Mouse (Mus musculus): Measurements from ENCODE around the gene Prkag2. TPM values are rescaled to one million over a fixed set of nuclear protein-coding genes. Genes with fewer than 3 reads are reported as not detected.
"Not testable (repeated sequence)": the region's sequence is repeated elsewhere in the genome, so short reads cannot be mapped to it uniquely, and the experiment has no call there.

Gene Prkag2
- polyA plus RNA-seq, 1 experiment from 2014 or later: 24.4 TPM

DNA sequence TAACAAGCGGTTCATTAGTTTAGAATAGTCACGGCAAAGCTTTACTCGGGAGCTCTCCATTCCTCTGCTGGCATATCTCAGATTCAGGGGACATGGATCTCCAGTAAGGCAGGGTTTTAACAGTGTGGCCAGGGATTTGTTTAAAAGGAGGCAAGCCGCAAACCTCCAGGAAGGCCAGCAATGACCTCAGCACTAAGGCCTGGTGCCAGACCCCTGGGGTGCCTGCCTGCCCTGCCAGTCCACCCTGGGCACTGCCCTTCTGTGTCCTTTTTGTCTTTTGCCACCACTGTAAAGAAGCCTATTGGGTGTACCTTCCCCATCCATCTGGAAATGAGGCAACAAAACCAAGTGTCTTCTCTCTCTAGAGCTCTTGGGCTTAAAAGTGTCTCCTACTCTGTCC, 226.3 kb downstream of the Prkag2 start:
- WGBS: 91% methylated on average over 4 of the region's 4 CpGs
- H3K4me1 ChIP-seq: 0 out of 2 replicates have a peak, but pooled peaks cover 10% of the 10 kb centered on the region
- H3K27me3 ChIP-seq: no peaks in the 10 kb centered on the region
- H3K4me2 ChIP-seq: no peak overlapping the region
- peaks cover 35% of the 10 kb centered on the region for H3K36me3 ChIP-seq
- ATAC-seq (ENCODE audit: insufficient number of reproducible peaks, insufficient read depth, low FRiP score, low TSS enrichment, low read depth): no peak
- H3K4me3 ChIP-seq: no peak overlapping the region
- no peaks in the 10 kb centered on the region for H3K9me3 ChIP-seq
- H3K27ac ChIP-seq: no peak overlapping the region
- no peak overlapping the region for H3K9ac ChIP-seq

DNA sequence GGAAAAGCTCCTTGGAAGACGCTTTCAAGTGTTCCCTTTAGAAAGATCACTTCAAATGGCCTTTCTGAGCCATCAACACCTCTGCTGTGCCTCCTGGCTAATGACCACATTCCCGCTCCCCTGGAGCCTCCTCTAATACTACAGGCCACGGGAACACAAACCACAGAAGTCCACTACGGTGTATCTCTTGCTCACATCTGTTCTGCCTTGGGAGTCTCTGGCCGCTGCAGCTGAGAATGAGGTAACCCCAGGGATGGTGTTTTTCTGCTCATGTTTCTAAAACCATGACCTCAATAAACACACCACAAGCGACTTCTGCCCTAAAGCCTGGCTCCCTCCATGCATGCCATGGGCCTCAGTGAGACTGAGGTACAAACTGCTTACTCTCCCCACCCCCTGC, 227.2 kb downstream of the Prkag2 start:
- Histone ChIP-seq H3K36me3 (peaks cover 28% of the 10 kb centered on the region), H3K4me2 (no peak overlapping the region), H3K27me3 (no peaks in the 10 kb centered on the region), H3K4me1 (0 out of 2 replicates have a peak, but pooled peaks cover 7% of the 10 kb centered on the region), H3K9me3 (no peaks in the 10 kb centered on the region), H3K27ac (no peak overlapping the region), H3K9ac (no peak overlapping the region), H3K4me3 (no peak overlapping the region)
- 64% methylated on average over 6 of the region's 6 CpGs for WGBS
- no peak for ATAC-seq (ENCODE audit: insufficient number of reproducible peaks, insufficient read depth, low FRiP score, low TSS enrichment, low read depth)

DNA sequence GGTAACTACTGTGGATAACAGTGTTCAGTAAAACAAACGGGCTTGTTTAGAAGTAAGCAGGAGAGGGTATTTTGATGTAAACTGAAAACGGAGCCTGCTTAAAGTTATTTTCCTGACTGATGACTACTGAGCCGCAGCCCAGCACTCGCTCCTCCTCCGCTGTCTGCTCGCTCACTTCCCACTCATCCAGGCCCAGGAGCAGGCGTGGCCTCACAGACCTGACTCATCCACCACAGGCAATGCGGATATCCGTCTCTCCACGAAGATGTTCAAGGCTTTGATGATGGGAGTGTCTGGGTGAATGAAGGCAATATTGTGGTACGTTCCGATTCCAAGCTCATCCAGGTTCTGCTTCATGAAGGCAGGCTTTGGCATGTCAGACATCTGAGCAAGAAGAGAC, 229.2 kb downstream of the Prkag2 start:
- H3K27ac ChIP-seq: no peak overlapping the region
- no peak for ATAC-seq (ENCODE audit: insufficient number of reproducible peaks, insufficient read depth, low FRiP score, low TSS enrichment, low read depth)
- H3K9ac ChIP-seq: no peak overlapping the region
- H3K9me3 ChIP-seq: no peaks in the 10 kb centered on the region
- 0 out of 2 replicates have a peak, but pooled peaks cover 2% of the 10 kb centered on the region for H3K4me1 ChIP-seq
- no peak overlapping the region for H3K4me3 ChIP-seq
- H3K36me3 ChIP-seq: peaks cover 41% of the 10 kb centered on the region
- no peaks in the 10 kb centered on the region for H3K27me3 ChIP-seq
- WGBS: 88% methylated on average over 12 of the region's 12 CpGs
- H3K4me2 ChIP-seq: no peak overlapping the region

DNA sequence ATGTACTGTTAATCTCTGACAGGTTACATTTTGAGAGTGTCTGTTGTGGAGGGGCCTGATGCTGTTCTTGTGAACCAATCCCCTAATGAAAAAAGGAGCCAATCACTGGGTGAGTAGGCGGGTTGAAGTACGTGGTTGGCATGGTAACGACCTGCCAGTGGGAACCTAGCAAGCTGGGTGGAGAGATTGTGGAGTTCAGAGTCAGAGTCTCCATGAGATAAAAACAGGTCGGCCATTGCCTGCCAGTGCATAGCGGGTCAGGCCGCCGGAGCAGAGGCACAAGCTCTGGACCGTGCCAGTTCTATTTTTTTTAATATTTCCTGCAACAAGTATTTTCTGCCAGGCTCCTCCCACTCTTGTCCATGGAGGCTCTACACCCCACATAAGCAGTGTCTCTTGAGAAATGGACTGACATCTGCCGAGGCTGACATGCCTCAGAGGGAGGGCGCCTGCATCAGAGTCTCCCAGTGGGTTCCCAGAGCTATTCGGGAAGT, 230.6 kb downstream of the Prkag2 start:
- no peak overlapping the region for H3K4me3 ChIP-seq
- H3K27ac ChIP-seq: no peak overlapping the region
- no peaks in the 10 kb centered on the region for H3K27me3 ChIP-seq
- H3K36me3 ChIP-seq: peaks cover 40% of the 10 kb centered on the region
- no peaks in the 10 kb centered on the region for H3K9me3 ChIP-seq
- H3K9ac ChIP-seq: no peak overlapping the region
- H3K4me2 ChIP-seq: no peak overlapping the region
- WGBS: 72% methylated on average over 11 of the region's 11 CpGs
- no peak for ATAC-seq (ENCODE audit: insufficient number of reproducible peaks, insufficient read depth, low FRiP score, low TSS enrichment, low read depth)
- 0 out of 2 replicates have a peak, but pooled peaks cover 2% of the 10 kb centered on the region for H3K4me1 ChIP-seq

DNA sequence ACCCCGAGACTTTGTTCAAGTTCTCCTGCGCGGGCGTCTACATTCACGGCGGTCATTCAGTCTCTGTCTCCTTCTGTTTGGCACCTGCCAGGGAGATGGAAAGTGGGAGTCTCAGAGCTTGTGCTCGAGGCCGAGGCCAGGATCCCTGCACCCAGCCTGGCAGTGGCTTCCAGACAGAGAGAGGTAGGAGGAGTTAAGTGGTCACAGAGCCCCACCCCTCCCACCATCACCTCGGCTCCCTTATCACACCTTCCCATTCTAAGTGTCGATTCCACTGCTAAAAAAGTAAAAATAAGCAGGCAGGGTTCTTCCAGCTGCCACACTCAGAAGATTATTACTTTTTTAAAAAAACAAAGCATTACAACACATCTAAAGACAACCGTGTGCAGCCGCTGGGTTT, 236.6 kb downstream of the Prkag2 start:
- WGBS: 86% methylated on average over 12 of the region's 12 CpGs
- no peak overlapping the region for H3K4me3 ChIP-seq
- H3K27ac ChIP-seq: no peak overlapping the region
- H3K36me3 ChIP-seq: peaks cover 38% of the 10 kb centered on the region
- no peaks in the 10 kb centered on the region for H3K27me3 ChIP-seq
- no peak overlapping the region for H3K9ac ChIP-seq
- H3K4me2 ChIP-seq: no peak overlapping the region
- no peaks in the 10 kb centered on the region for H3K9me3 ChIP-seq
- ATAC-seq (ENCODE audit: insufficient number of reproducible peaks, insufficient read depth, low FRiP score, low TSS enrichment, low read depth): no peak
- no peaks in the 10 kb centered on the region for H3K4me1 ChIP-seq

DNA sequence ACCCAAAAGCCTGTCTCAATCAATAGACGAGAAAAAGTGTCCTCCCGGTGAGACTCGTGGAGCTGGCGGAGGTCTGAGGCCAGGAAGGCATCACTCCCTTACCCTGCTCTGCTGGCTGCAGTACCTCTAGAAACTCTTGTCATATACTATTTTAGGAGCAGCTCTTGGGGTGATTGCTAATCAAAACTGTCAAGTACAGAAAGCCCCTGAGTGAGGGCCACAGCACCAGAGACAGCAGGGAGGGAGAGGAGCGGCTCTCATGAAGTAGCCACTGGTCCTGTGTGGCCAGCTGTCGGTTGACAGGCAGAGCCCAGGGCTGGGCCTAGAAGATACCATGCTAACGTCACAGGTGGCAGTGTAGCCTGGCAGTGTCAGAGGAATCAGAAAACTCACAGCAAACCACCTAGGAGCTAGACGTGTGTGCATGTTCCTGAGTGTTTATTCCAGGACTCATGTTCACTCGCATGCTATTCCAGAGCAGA, 239.0 kb downstream of the Prkag2 start:
- Histone ChIP-seq H3K4me2 (no peak overlapping the region), H3K27ac (no peak overlapping the region), H3K4me3 (no peak overlapping the region), H3K9me3 (no peaks in the 10 kb centered on the region), H3K4me1 (no peaks in the 10 kb centered on the region), H3K36me3 (peaks cover 22% of the 10 kb centered on the region), H3K27me3 (no peaks in the 10 kb centered on the region), H3K9ac (no peak overlapping the region)
- ATAC-seq (ENCODE audit: insufficient number of reproducible peaks, insufficient read depth, low FRiP score, low TSS enrichment, low read depth): no peak
- 88% methylated on average over 9 of the region's 9 CpGs for WGBS

DNA sequence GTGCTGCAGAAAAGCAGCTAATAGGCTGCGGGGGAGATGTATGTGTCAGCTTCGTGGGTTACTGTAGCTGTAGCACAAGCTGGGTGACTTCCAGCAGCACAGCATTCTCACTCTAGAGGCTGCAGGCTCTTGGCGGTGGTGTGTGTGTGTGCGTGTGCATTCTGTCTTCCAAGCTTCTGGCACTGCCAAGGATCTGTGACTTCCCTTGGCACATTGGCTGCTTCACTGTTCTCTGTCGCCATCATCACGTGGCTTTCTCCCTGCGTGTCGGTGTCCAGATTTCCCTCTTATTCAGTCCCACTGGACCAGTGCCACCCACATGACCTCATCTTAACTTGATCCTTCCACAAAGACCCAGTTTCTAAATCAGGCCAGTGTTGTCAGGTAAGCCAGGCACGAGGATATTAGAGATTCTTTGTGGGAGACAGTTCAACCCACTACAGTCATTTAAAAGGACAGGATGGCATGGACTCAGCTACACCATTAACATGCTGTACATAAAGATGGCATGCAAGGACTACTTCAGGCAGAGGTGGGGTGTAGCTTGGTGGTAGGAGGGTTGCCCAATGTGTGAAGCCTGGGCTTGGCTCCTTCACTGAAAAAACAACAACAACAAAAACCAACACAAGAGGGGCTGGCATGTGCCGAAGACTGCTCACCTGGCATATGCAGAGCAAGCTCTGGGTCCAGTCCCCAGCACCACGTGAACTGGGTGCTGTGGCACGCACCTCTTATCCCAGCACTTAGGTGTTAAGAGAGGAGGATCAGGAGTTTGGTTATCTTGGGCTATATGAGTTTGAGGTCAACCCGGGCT, 239.6 kb downstream of the Prkag2 start:
- Histone ChIP-seq H3K4me1 (no peaks in the 10 kb centered on the region), H3K36me3 (peaks cover 17% of the 10 kb centered on the region), H3K27me3 (no peaks in the 10 kb centered on the region), H3K4me3 (no peak overlapping the region), H3K9ac (no peak overlapping the region), H3K4me2 (no peak overlapping the region), H3K9me3 (no peaks in the 10 kb centered on the region), H3K27ac (no peak overlapping the region)
- 82% methylated on average over 13 of the region's 13 CpGs for WGBS
- no peak for ATAC-seq (ENCODE audit: insufficient number of reproducible peaks, insufficient read depth, low FRiP score, low TSS enrichment, low read depth)

DNA sequence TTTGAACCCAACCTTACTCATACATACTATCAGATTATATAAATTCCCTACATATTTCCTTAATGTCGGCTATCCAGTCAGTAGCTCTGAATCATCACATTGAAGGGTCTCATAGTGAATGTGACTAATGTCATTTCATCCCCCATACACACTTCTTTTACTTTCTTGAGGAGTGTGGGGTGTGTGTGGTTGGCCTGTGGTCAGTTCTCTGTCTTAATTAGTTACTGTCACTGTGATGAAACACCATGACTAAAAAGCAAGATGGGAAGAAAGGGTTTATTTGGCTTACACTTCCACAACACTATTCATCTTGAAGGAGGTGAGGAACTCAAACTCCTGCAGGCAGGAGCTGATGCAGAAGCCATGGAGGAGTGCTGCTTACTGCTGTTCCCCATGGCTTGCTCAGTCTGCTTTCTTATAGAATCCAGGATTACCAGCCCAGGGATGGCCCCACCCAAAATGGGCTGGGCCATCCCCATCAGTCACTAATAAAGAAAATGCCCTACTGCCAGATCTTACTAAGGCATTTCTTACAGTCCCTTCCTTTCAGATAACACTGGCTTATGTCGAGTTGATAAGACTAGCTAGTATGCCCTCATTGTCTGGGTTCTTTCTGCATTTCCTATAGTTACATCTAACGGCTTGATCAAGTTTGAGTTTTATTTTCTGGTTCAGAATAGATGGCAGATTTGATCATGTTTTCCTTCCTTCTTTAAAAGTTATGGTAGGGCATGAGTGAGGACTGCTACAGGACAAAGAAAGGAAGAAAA, 240.5 kb downstream of the Prkag2 start:
- no peak overlapping the region for H3K4me3 ChIP-seq
- WGBS: 71% methylated on average over 3 of the region's 3 CpGs
- H3K4me1 ChIP-seq: no peaks in the 10 kb centered on the region
- no peak overlapping the region for H3K9ac ChIP-seq
- no peak overlapping the region for H3K4me2 ChIP-seq
- H3K36me3 ChIP-seq: peaks cover 15% of the 10 kb centered on the region
- no peak for ATAC-seq (ENCODE audit: insufficient number of reproducible peaks, insufficient read depth, low FRiP score, low TSS enrichment, low read depth)
- no peak overlapping the region for H3K27ac ChIP-seq
- no peaks in the 10 kb centered on the region for H3K9me3 ChIP-seq
- no peaks in the 10 kb centered on the region for H3K27me3 ChIP-seq

DNA sequence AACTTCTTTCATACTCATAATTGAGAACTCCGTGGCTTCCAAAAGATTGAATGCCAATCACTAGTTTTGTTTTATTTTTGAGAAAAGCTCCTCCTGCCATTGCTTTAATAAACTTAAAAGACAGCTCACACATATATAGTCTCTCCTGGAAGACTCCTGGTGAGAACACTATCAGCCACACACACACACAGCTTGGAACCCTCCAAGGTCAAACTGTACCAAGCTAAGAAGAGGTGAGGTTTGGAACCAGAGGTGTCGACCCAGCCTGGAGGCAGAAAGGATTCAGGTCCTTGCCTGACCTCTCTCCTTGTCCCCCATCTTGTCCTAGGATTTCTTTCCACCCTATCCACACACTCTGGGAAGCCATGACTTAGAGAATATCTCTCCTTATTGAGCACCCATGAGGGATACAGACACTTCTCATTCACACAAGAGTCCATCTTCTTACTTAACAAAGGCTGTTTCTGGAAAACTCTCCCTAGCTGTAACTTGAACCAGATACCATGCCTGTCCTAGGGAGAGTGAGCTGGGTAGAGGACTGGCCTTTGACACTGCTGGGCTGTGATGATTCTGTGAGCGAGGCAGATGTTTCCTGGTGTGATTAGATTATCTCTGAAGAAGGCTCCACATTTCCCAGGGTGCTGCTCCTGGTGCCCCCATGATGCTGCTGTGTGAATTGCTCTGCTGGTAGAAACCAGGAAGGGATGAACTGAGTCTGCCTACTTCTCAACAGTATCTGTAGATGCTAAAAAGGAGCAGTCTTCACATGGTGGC, 245.4 kb downstream of the Prkag2 start:
- H3K9ac ChIP-seq: no peak overlapping the region

DNA sequence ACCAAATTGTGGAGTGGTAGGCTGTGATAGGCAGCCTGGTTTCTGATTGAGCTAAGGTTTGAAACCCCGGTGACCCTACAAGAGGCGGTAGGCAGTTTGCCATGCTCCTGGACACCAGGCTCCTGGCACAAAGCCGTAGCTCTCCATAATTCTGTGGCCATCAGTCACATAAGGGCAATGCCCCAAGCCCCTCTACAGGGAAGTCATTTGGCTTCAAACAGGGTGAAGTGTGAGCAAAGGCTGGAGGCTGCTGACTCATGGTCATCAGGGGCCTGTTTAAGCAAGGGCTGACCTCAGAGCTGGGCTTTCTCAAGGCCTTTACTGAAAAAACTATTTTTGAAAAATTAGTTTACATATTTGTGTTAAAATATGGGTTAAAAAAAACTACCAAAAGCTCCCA, 246.2 kb downstream of the Prkag2 start:
- 87% methylated on average over 3 of the region's 3 CpGs for WGBS

More for the DNA sequence above, 245.4 kb downstream of the Prkag2 start:
- no peak overlapping the region for H3K4me2 ChIP-seq
- ATAC-seq (ENCODE audit: insufficient number of reproducible peaks, insufficient read depth, low FRiP score, low TSS enrichment, low read depth): no peak
- no peak overlapping the region for H3K27ac ChIP-seq
- no peaks in the 10 kb centered on the region for H3K4me1 ChIP-seq
- no peaks in the 10 kb centered on the region for H3K27me3 ChIP-seq
- WGBS: 64% methylated on average over 3 of the region's 3 CpGs
- no peaks in the 10 kb centered on the region for H3K9me3 ChIP-seq
- H3K36me3 ChIP-seq: no peaks in the 10 kb centered on the region
- H3K4me3 ChIP-seq: no peak overlapping the region

DNA sequence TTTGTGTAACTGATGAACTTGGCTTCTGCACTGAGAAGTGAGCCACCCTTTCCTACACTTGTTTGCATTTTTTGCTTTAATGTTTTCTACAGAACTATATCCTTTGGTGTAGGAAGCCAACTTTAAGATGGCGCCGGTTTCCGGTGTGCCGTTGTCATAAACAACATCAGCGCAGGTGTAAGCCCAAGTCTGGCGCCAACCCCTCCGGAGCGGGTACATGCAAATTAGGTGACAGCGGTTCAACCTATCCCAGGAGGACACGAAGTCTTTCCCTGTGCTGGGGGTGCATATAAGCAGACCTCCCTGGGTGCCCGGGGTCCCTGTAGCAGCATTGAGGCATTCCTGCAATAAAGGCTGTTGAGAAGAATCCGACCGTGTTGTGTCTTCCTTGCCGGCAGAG, 252.2 kb downstream of the Prkag2 start:
- WGBS: 85% methylated on average over 14 of the region's 14 CpGs
- not testable (repeated sequence) for H3K4me2 ChIP-seq; H3K27me3 ChIP-seq; H3K9me3 ChIP-seq; H3K36me3 ChIP-seq; H3K27ac ChIP-seq; ATAC-seq (ENCODE audit: insufficient number of reproducible peaks, insufficient read depth, low FRiP score, low TSS enrichment, low read depth); H3K4me3 ChIP-seq; H3K4me1 ChIP-seq; H3K9ac ChIP-seq

More for the DNA sequence above, 246.2 kb downstream of the Prkag2 start:
- Histone ChIP-seq H3K4me1 (no peaks in the 10 kb centered on the region), H3K27me3 (no peaks in the 10 kb centered on the region), H3K4me3 (no peak overlapping the region), H3K27ac (no peak overlapping the region), H3K36me3 (no peaks in the 10 kb centered on the region), H3K9me3 (no peaks in the 10 kb centered on the region), H3K9ac (no peak overlapping the region), H3K4me2 (no peak overlapping the region)
- no peak for ATAC-seq (ENCODE audit: insufficient number of reproducible peaks, insufficient read depth, low FRiP score, low TSS enrichment, low read depth)
